Mouse (Mus musculus) erythroblast, embryonic 14.5 days (primary cell): ENCODE measurements around the gene Naip1.
"Not testable (repeated sequence)": the region's sequence is repeated elsewhere in the genome, so short reads cannot be mapped to it uniquely, and the experiment has no call there.

Source experiments
- GATA1 ChIP-seq: IDR thresholded peaks from 2 replicates; pipeline ENCODE4 v1.6.1; 2012; ENCODE audit warnings: low read length, inconsistent platforms, mixed read lengths
- TAL1 ChIP-seq: IDR thresholded peaks from 3 replicates; pipeline ENCODE4 v1.6.1; 2012; ENCODE audit warnings: low read length, inconsistent platforms, mixed read lengths

DNA sequence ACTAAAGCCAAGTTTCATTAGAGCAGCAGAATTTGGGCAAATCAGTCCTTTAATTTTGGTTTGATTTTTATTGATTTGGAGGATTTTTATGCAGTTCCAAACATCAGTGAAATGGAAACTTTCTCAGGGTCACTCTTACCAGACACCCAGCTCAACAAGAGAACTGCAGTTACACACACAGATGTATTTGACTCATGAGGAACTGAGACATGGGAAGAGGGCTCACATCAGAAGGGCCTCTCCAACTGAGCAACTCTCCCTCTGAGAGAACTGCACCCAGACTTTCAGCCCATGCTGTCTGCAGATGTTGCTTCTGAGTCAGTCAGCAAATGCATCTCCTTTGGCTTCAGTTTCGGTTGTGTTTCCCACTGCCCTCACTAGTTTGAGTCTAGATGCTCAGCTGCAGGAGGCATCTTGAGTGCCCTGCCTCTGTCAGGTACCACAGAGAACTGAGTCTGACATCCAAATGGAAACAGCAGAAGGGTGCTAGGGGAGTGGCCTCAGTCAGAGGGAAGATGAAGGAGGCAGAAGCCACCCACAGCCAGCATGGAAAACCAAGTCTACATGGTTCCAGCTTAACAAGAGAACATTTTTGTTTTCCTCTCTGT lies 16.0 kb downstream of the Naip1 start:
- not testable (repeated sequence) for TF ChIP-seq GATA1, TAL1
